Mouse (Mus musculus) CH12.LX (cell line): ENCODE results near the gene Cep112. TPM values are rescaled to one million over a fixed set of nuclear protein-coding genes. Genes with fewer than 3 reads are reported as not detected.

ENCODE experiments used
- DNase-seq: peaks from one replicate; pipeline ENCODE4 v3.0.0-alpha.2; 2013; ENCODE audit errors: extremely low read depth
- H3K27ac ChIP-seq: 2 replicates; pipeline ENCODE4 v1.5.1; 2012; ENCODE audit warnings: low read depth, mild to moderate bottlenecking, control low read depth, moderate library complexity; ENCODE audit not compliant: insufficient read depth
- H3K27me3 ChIP-seq: replicated peaks from 2 replicates; pipeline ENCODE3; 2012; ENCODE audit warnings: inconsistent platforms
- H3K36me3 ChIP-seq, 2 experiments: replicated peaks in 1 of 2; 2 replicates each; pipeline versions ENCODE3 to v1.6.1; 2012; ENCODE audit warnings: inconsistent platforms in 1 of 2, low read length in 1 of 2, mild to moderate bottlenecking in 1 of 2, mixed read lengths in 1 of 2, moderate library complexity in 1 of 2; ENCODE audit not compliant: control insufficient read depth in 1 of 2, insufficient read depth in 1 of 2
- H3K4me1 ChIP-seq, 2 experiments: 2 replicates each; pipeline ENCODE4 v1.6.1; 2012; ENCODE audit warnings: inconsistent platforms in 1 of 2, moderate library complexity in 1 of 2; ENCODE audit not compliant: insufficient read depth in 2 of 2, control insufficient read depth in 1 of 2
- H3K4me2 ChIP-seq: 2 replicates; pipeline ENCODE4 v1.6.1; 2012; ENCODE audit warnings: low read depth, mild to moderate bottlenecking, control low read depth; ENCODE audit not compliant: poor library complexity, insufficient read depth, severe bottlenecking
- H3K4me3 ChIP-seq, 3 experiments: fragments of 150-350 bp in 1 of 3; sonication (generic) in 1 of 3; replicated peaks in 1 of 3; 2 replicates each; pipeline versions ENCODE3 to v1.5.1; 2011 to 2012; ENCODE audit warnings: low read depth in 2 of 3, low read length in 2 of 3, mild to moderate bottlenecking in 2 of 3, moderate library complexity in 2 of 3, control low read depth in 1 of 3, improper control_type of control experiment in 1 of 3, inconsistent platforms in 1 of 3, mixed read lengths in 1 of 3; ENCODE audit not compliant: poor library complexity in 1 of 3
- H3K79me2 ChIP-seq: replicated peaks from 2 replicates; pipeline ENCODE4 v1.6.1; 2012; ENCODE audit warnings: mild to moderate bottlenecking, moderate library complexity; ENCODE audit not compliant: control insufficient read depth, poor library complexity, insufficient read depth, severe bottlenecking; ENCODE audit errors: extremely low read depth
- H3K9ac ChIP-seq: 2 replicates; pipeline ENCODE4 v1.6.1; 2012; ENCODE audit warnings: low read depth, mild to moderate bottlenecking, control low read depth, moderate library complexity; ENCODE audit not compliant: insufficient read depth
- H3K9me3 ChIP-seq: replicated peaks from 2 replicates; pipeline ENCODE3; 2012; ENCODE audit warnings: low read length, inconsistent platforms, mixed read lengths
- CHD1 ChIP-seq: IDR thresholded peaks from 2 replicates; pipeline ENCODE4 v1.6.1; 2012; ENCODE audit warnings: low read depth, low read length, improper control_type of control experiment, inconsistent platforms
- CHD2 ChIP-seq: IDR thresholded peaks from 2 replicates; pipeline ENCODE4 v1.6.1; 2011; ENCODE audit warnings: low read length, improper control_type of control experiment
- CTCF ChIP-seq, 2 experiments: IDR thresholded peaks in 1 of 2; conservative IDR thresholded peaks in 1 of 2; 2 replicates each; pipeline ENCODE4 v1.5.1; 2011 to 2012; ENCODE audit warnings: low read depth in 2 of 2, low read length in 2 of 2, improper control_type of control experiment in 1 of 2, inconsistent platforms in 1 of 2, mild to moderate bottlenecking in 1 of 2, moderate library complexity in 1 of 2
- E2F4 ChIP-seq: IDR thresholded peaks from 2 replicates; pipeline ENCODE4 v1.6.1; 2011; ENCODE audit warnings: low read depth, low read length, improper control_type of control experiment; ENCODE audit not compliant: insufficient replicate concordance
- ELF1 ChIP-seq: IDR thresholded peaks from 2 replicates; pipeline ENCODE4 v1.6.1; 2014; ENCODE audit warnings: low read depth, mild to moderate bottlenecking, inconsistent platforms, low read length, improper control_type of control experiment
- EP300 ChIP-seq: IDR thresholded peaks from 2 replicates; pipeline ENCODE4 v1.6.1; 2011; ENCODE audit warnings: low read length, improper control_type of control experiment
- HCFC1 ChIP-seq: IDR thresholded peaks from 2 replicates; pipeline ENCODE4 v1.6.1; 2012; ENCODE audit warnings: low read depth, mild to moderate bottlenecking, inconsistent platforms, low read length, improper control_type of control experiment
- JUN ChIP-seq: IDR thresholded peaks from 2 replicates; pipeline ENCODE4 v1.6.1; 2011; ENCODE audit warnings: low read depth, mild to moderate bottlenecking, low read length, improper control_type of control experiment, moderate library complexity; ENCODE audit not compliant: insufficient read depth
- JUND ChIP-seq: conservative IDR thresholded peaks from 2 replicates; pipeline ENCODE4 v1.6.1; 2011; ENCODE audit warnings: low read depth, low read length, improper control_type of control experiment
- KAT2A ChIP-seq: IDR thresholded peaks from 2 replicates; pipeline ENCODE4 v1.6.1; 2012; ENCODE audit warnings: low read length, improper control_type of control experiment, inconsistent platforms; ENCODE audit not compliant: insufficient replicate concordance
- MAFK ChIP-seq: IDR thresholded peaks from 2 replicates; pipeline ENCODE4 v1.6.1; 2011; ENCODE audit warnings: low read length, improper control_type of control experiment; ENCODE audit not compliant: insufficient replicate concordance
- MAX ChIP-seq: IDR thresholded peaks from 2 replicates; pipeline ENCODE4 v1.6.1; 2011; ENCODE audit warnings: low read length, improper control_type of control experiment
- MAZ ChIP-seq: IDR thresholded peaks from 2 replicates; pipeline ENCODE4 v1.6.1; 2012; ENCODE audit warnings: low read depth, mild to moderate bottlenecking, inconsistent platforms, low read length, improper control_type of control experiment, moderate library complexity
- MEF2A ChIP-seq: IDR thresholded peaks from 2 replicates; pipeline ENCODE4 v1.6.1; 2014; ENCODE audit warnings: low read depth, mild to moderate bottlenecking, inconsistent platforms, low read length, improper control_type of control experiment, borderline replicate concordance
- MXI1 ChIP-seq: IDR thresholded peaks from 2 replicates; pipeline ENCODE4 v1.6.1; 2011; ENCODE audit warnings: mild to moderate bottlenecking, low read depth, low read length, improper control_type of control experiment
- MYC ChIP-seq: IDR thresholded peaks from 2 replicates; pipeline ENCODE4 v1.6.1; 2011; ENCODE audit warnings: low read depth, mild to moderate bottlenecking, improper control_type of control experiment, low read length
- NELFE ChIP-seq: IDR thresholded peaks from 2 replicates; pipeline ENCODE4 v1.6.1; 2011; ENCODE audit warnings: low read depth, low read length, improper control_type of control experiment
- PAX5 ChIP-seq: IDR thresholded peaks from 2 replicates; pipeline ENCODE4 v1.6.1; 2012; ENCODE audit warnings: low read length, inconsistent platforms, mixed read lengths
- POLR2A ChIP-seq: IDR thresholded peaks from 2 replicates; pipeline ENCODE4 v1.6.1; 2011; ENCODE audit warnings: low read depth, mild to moderate bottlenecking, improper control_type of control experiment, low read length
- POLR2AphosphoS2 ChIP-seq: IDR thresholded peaks from 2 replicates; pipeline ENCODE4 v1.6.1; 2011; ENCODE audit warnings: low read depth, low read length, improper control_type of control experiment
- RAD21 ChIP-seq: IDR thresholded peaks from 2 replicates; pipeline ENCODE4 v1.6.1; 2011; ENCODE audit warnings: low read depth, mild to moderate bottlenecking, low read length, improper control_type of control experiment, moderate library complexity
- RCOR1 ChIP-seq: conservative IDR thresholded peaks from 2 replicates; pipeline ENCODE4 v1.6.1; 2012; ENCODE audit warnings: low read depth, mild to moderate bottlenecking, inconsistent platforms, low read length, improper control_type of control experiment
- SIN3A ChIP-seq: IDR thresholded peaks from 2 replicates; pipeline ENCODE4 v1.6.1; 2012; ENCODE audit warnings: low read length, improper control_type of control experiment, inconsistent platforms
- TBP ChIP-seq: conservative IDR thresholded peaks from 2 replicates; pipeline ENCODE4 v1.6.1; 2011; ENCODE audit warnings: low read depth, low read length, improper control_type of control experiment
- TCF12 ChIP-seq: IDR thresholded peaks from 2 replicates; pipeline ENCODE4 v1.6.1; 2014; ENCODE audit warnings: low read depth, mild to moderate bottlenecking, inconsistent platforms, low read length, improper control_type of control experiment
- UBTF ChIP-seq: IDR thresholded peaks from 2 replicates; pipeline ENCODE4 v1.6.1; 2012; ENCODE audit warnings: low read depth, mild to moderate bottlenecking, inconsistent platforms, low read length, improper control_type of control experiment, moderate library complexity
- USF1 ChIP-seq: IDR thresholded peaks from 2 replicates; pipeline ENCODE4 v1.6.1; 2014; ENCODE audit warnings: low read depth, mild to moderate bottlenecking, inconsistent platforms, low read length, improper control_type of control experiment
- USF2 ChIP-seq: conservative IDR thresholded peaks from 2 replicates; pipeline ENCODE4 v1.6.1; 2011; ENCODE audit warnings: low read depth, low read length, improper control_type of control experiment
- ZC3H11A ChIP-seq: IDR thresholded peaks from 2 replicates; pipeline ENCODE4 v1.6.1; 2012; ENCODE audit warnings: low read depth, mild to moderate bottlenecking, inconsistent platforms, low read length, improper control_type of control experiment
- ZKSCAN1 ChIP-seq: IDR thresholded peaks from 2 replicates; pipeline ENCODE4 v1.6.1; 2012; ENCODE audit warnings: low read depth, inconsistent platforms, low read length, improper control_type of control experiment, borderline replicate concordance
- ZMIZ1 ChIP-seq: IDR thresholded peaks from 2 replicates; pipeline ENCODE4 v1.6.1; 2012; ENCODE audit warnings: low read depth, mild to moderate bottlenecking, inconsistent platforms, low read length, improper control_type of control experiment
- ZNF384 ChIP-seq: IDR thresholded peaks from 2 replicates; pipeline ENCODE4 v1.6.1; 2012; ENCODE audit warnings: low read depth, low read length, improper control_type of control experiment, inconsistent platforms
- dilution Hi-C: fragments of 300-500 bp; cut with MboI; formaldehyde crosslinking; loops from 2 replicates; pipeline ENCODE4 v1.14.3; 2020; ENCODE audit warnings: low sequenced_read_pairs; ENCODE audit not compliant: extremely low pct_unique_long_range_greater_than_20kb, extremely low pct_ligation_motif_present
- in situ Hi-C: fragments of 300-500 bp; cut with MboI; formaldehyde crosslinking; loops from 3 replicates; pipeline ENCODE4 v1.14.3; 2019; ENCODE audit warnings: low sequenced_read_pairs, low pct_ligation_motif_present, low pct_unique_long_range_greater_than_20kb, mixed read lengths
- polyA plus RNA-seq: library from polyadenylated mRNA; unstranded; fragments of >175 nt; gene quantifications from 2 replicates; pipeline ENCODE4 v1.2.1, GENCODE M21; 2012; ENCODE audit warnings: low read depth; ENCODE audit not compliant: insufficient read length
- total RNA-seq, 2 experiments: library from RNA; depleted of rRNA; stranded (reverse); fragments of 300-350 nt in 1 of 2; fragments of >200 nt in 1 of 2; gene quantifications; 2 replicates each; pipeline ENCODE4 v1.2.3; 2012 to 2014

Cep112 gene
- total and polyA plus RNA-seq, 3 experiments = 0.93 to 1.4 (median 1.3) TPM

- H3K4me2 ChIP-seq = no peak overlapping the region
- H3K36me3 ChIP-seq = no peaks in the 10 kb centered on the region
- H3K27ac ChIP-seq = no peak overlapping the region
- dilution Hi-C loops (no loop called here), in situ Hi-C loops (no loop called here)
- no peaks in the 10 kb centered on the region for H3K79me2 ChIP-seq
- no peak overlapping the region for H3K9ac ChIP-seq
- DNase-seq = no peak
- no peaks in the 10 kb centered on the region for H3K27me3 ChIP-seq
- H3K4me3 ChIP-seq = no peak overlapping the region
- TF ChIP-seq CTCF (conservative IDR thresholded peaks at IDR 0.05 in 1 of 2, IDR thresholded peaks at IDR 0.05 in 1 of 2; ENCODE audit: low read depth in 2 of 2, low read length in 2 of 2) = peak; percentile 22 to 41; a peak in 2 of 4 replicates
- TF ChIP-seq RAD21 = peak; percentile 17
- TF ChIP-seq TCF12 = no peak
- H3K9me3 ChIP-seq = peaks cover 4% of the 10 kb centered on the region
- H3K4me1 ChIP-seq = peaks cover 0 to 8% of the 10 kb centered on the region in 2 experiments; a peak in 2 of 4 replicates
Observed at GRCm38 (mm10) chr11:108625546-108626232, 200.7 kb downstream of the Cep112 start.

- Histone ChIP-seq H3K36me3 (no peaks in the 10 kb centered on the region), H3K27ac (no peak overlapping the region), H3K4me1 (peaks cover 0 to 36% of the 10 kb centered on the region in 2 experiments; a peak in 2 of 4 replicates), H3K9me3 (no peaks in the 10 kb centered on the region), H3K27me3 (no peaks in the 10 kb centered on the region), H3K9ac (no peak overlapping the region), H3K4me2 (no peak overlapping the region), H3K79me2 (no peaks in the 10 kb centered on the region), H3K4me3 (no peak overlapping the region)
- in situ Hi-C loops (no loop called here), dilution Hi-C loops (no loop called here)
- DNase-seq = peak; percentile 55
- peak; percentile 98 for TF ChIP-seq JUN
- no peak for TF ChIP-seq ELF1
- 0 out of 2 replicates have a peak, but pooled peaks have one; percentile 36 for TF ChIP-seq SIN3A
- no peak for TF ChIP-seq RCOR1
- TF ChIP-seq KAT2A = no peak
- no peak for TF ChIP-seq PAX5
- no peak for TF ChIP-seq UBTF
- 0 out of 2 replicates have a peak, but pooled peaks have one; percentile 49 for TF ChIP-seq MAZ
- peak; percentile 53 for TF ChIP-seq MAX
- TF ChIP-seq ZC3H11A = no peak
- peak; percentile 98 for TF ChIP-seq JUND
- TF ChIP-seq E2F4 = no peak
- TF ChIP-seq RAD21 = no peak
- no peak for TF ChIP-seq POLR2A
- TF ChIP-seq CTCF (conservative IDR thresholded peaks at IDR 0.05 in 1 of 2, IDR thresholded peaks at IDR 0.05 in 1 of 2; ENCODE audit: low read depth in 2 of 2, low read length in 2 of 2) = no peak
- TF ChIP-seq TBP = 0 out of 2 replicates have a peak, but pooled peaks have one; percentile 28
- no peak for TF ChIP-seq USF2
- no peak for TF ChIP-seq MAFK
- no peak for TF ChIP-seq MXI1
- 0 out of 2 replicates have a peak, but pooled peaks have one; percentile 35 for TF ChIP-seq TCF12
- peak; percentile 62; the same call in 1 of the 2 replicates for TF ChIP-seq MYC
- TF ChIP-seq ZKSCAN1 = no peak
- TF ChIP-seq POLR2AphosphoS2 = no peak
- TF ChIP-seq HCFC1 = no peak; the same call in 1 of the 2 replicates
- peak; percentile 98 for TF ChIP-seq ZNF384
- peak; percentile 91 for TF ChIP-seq EP300
- peak; percentile 18; the same call in 1 of the 2 replicates for TF ChIP-seq CHD2
- TF ChIP-seq NELFE = no peak
- no peak for TF ChIP-seq USF1
- TF ChIP-seq MEF2A = peak; percentile 99
- peak; percentile 85; the same call in 1 of the 2 replicates for TF ChIP-seq CHD1
- no peak for TF ChIP-seq ZMIZ1
Observed at GRCm38 (mm10) chr11:108637780-108638179, 212.8 kb downstream of the Cep112 start.
